Mouse (Mus musculus) stomach, postnatal 0 days (tissue): Measurements from ENCODE around the gene Gm10073.

Source experiments
- CTCF ChIP-seq: IDR thresholded peaks from 2 replicates; pipeline ENCODE4 v1.5.1; 2016; ENCODE audit warnings: antibody characterized with exemption, low read depth, mild to moderate bottlenecking, moderate library complexity
- EP300 ChIP-seq: optimal IDR thresholded peaks from 2 replicates; pipeline ENCODE3; 2016; ENCODE audit warnings: antibody characterized with exemption

- TF ChIP-seq CTCF (no peak), EP300 (no peak)
Observed at GRCm38 (mm10) chr8:106528596-106529249, 44.5 kb downstream of the Gm10073 start.
